Comparison of ENCODE assay signal across 27 mouse cellular contexts in the genomic region with DNA sequence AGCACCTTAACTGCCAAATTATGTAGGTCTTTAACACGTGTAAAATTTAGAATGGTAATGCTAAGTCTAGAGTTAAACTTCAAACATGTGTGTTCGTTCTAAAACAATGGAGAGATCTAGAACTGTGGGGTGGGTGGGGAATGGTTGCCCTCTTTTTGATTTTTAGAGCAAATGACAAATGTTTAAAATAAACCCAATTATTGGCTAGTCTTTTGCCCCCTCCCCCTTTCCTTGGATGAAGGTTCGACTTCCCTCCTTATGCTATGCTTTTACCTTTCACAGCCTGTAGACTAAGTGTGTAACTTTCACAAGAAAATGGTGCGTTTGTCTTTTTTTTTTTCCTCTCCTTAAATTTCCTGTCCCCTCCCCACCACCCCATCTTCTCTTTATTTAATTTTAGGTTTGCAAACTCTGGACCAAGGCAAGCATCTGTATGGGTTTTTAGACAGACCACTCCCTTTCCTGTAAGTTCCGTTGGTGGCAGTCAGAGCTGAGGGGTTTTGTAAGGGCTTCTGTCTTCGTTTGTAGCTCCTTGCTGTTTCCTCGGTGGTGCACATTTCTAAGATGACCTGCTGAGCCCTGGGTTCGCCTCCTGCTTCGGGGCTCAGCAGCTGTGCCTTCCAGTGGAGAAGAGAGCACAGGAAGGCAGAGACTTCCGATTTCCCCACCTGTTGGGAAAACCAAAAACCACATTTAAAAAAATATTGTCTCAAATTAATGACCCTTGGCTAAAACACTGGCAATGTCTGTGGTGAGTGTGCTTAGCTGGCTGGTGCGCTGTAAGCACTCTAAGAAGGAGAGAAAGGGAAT. TPM values are rescaled to one million over a fixed set of nuclear protein-coding genes. Genes with fewer than 3 reads are reported as not detected.
DNase-seq lines count a peak whose midpoint lies in the region; ATAC-seq and TF ChIP-seq lines count a peak whose summit lies in the region.
"Had no signal": no experiment of that assay in that cellular context is flagged by ENCODE, and none has a peak within 500 bp of the region (broad histone marks: within the 10 kb centered on the region; RNA-seq: fewer than 3 reads in every experiment).

No protein-coding gene starts in this region.

- 4% methylated on average over 11 of the region's 11 CpGs for WGBS in forebrain, postnatal 0 days
- WGBS in forebrain, embryonic 13.5 days: 1% methylated on average over 11 of the region's 11 CpGs
- WGBS in midbrain, embryonic 10.5 days: 2% methylated on average over 11 of the region's 11 CpGs
- 3% methylated on average over 11 of the region's 11 CpGs for WGBS in midbrain, postnatal 0 days
- WGBS in embryonic facial prominence, embryonic 10.5 days: 2% methylated on average over 11 of the region's 11 CpGs
- 2% methylated on average over 11 of the region's 11 CpGs for WGBS in neural tube, embryonic 11.5 days

- no peak for ATAC-seq in forebrain, postnatal 0 days
- ATAC-seq in forebrain, embryonic 13.5 days: no peak
- no peak for ATAC-seq in midbrain, postnatal 0 days (ENCODE audit: low FRiP score)
- ATAC-seq in neural tube, embryonic 11.5 days (ENCODE audit: insufficient read depth, low FRiP score, low TSS enrichment): no peak
- ATAC-seq in monocyte, adult 5-6 weeks (replicated peaks; ENCODE audit: insufficient number of reproducible peaks, low FRiP score, low TSS enrichment, poor library complexity, severe bottlenecking): no peak
- ATAC-seq: inflammation-experienced regulatory T-cells, adult 6 months had no signal

- DNase-seq in forebrain, postnatal 0 days: peak; percentile 27
- peak; percentile 16 for DNase-seq in midbrain, embryonic 10.5 days (ENCODE audit: low spot score)
- DNase-seq in midbrain, postnatal 0 days (ENCODE audit: low spot score): no peak
- peak; percentile 11 for DNase-seq in embryonic facial prominence, embryonic 10.5 days (ENCODE audit: low spot score)
- peak; percentile 30 for DNase-seq in neural tube, embryonic 11.5 days (ENCODE audit: low spot score)
- DNase-seq: adrenal gland, postnatal 36 days; cerebellum, adult 18-20 months; cerebellum, postnatal 14 days; gastrocnemius, postnatal 14 days; heart, adult 11 months; kidney, adult 8-10 months; kidney, postnatal 10 days; left cerebral cortex, postnatal 4 days; lung, adult 18-20 months; lung, postnatal 10 days; right cerebral cortex, postnatal 14 days had no signal

- H3K9ac ChIP-seq in forebrain, postnatal 0 days: no peak overlapping the region
- H3K9ac ChIP-seq in forebrain, embryonic 13.5 days: no peak overlapping the region
- H3K9ac ChIP-seq in midbrain, postnatal 0 days (replicated peaks; ENCODE audit: low read length, poor library complexity, severe bottlenecking): no peak overlapping the region
- no peak overlapping the region for H3K9ac ChIP-seq in neural tube, embryonic 11.5 days (ENCODE audit: low read length)
- H3K9ac ChIP-seq: hindbrain, embryonic 14.5 days; midbrain, embryonic 12.5 days had no signal

- no peaks in the 10 kb centered on the region for H3K36me3 ChIP-seq in forebrain, postnatal 0 days (ENCODE audit: insufficient read depth)
- H3K36me3 ChIP-seq in forebrain, embryonic 13.5 days (ENCODE audit: poor library complexity, severe bottlenecking): no peaks in the 10 kb centered on the region
- no peaks in the 10 kb centered on the region for H3K36me3 ChIP-seq in midbrain, embryonic 10.5 days
- no peaks in the 10 kb centered on the region for H3K36me3 ChIP-seq in midbrain, postnatal 0 days (ENCODE audit: insufficient read depth, low read length)
- H3K36me3 ChIP-seq in embryonic facial prominence, embryonic 10.5 days (replicated peaks): no peaks in the 10 kb centered on the region
- H3K36me3 ChIP-seq in neural tube, embryonic 11.5 days (ENCODE audit: control insufficient read depth, insufficient read depth, low read length): no peaks in the 10 kb centered on the region
- H3K36me3 ChIP-seq: forebrain, embryonic 12.5 days; G1E; midbrain, embryonic 12.5 days had no signal

- peaks cover 62% of the 10 kb centered on the region for H3K27me3 ChIP-seq in forebrain, postnatal 0 days (ENCODE audit: insufficient read depth, low read length)
- peaks cover 88% of the 10 kb centered on the region for H3K27me3 ChIP-seq in forebrain, embryonic 13.5 days
- peaks cover 89% of the 10 kb centered on the region for H3K27me3 ChIP-seq in midbrain, embryonic 10.5 days (ENCODE audit: low read depth, poor library complexity, severe bottlenecking)
- peaks cover 65% of the 10 kb centered on the region for H3K27me3 ChIP-seq in midbrain, postnatal 0 days (ENCODE audit: insufficient read depth, low read length)
- H3K27me3 ChIP-seq in embryonic facial prominence, embryonic 10.5 days (replicated peaks; ENCODE audit: low read depth, poor library complexity, severe bottlenecking): peaks cover 89% of the 10 kb centered on the region
- peaks cover 68% of the 10 kb centered on the region for H3K27me3 ChIP-seq in neural tube, embryonic 11.5 days (ENCODE audit: control insufficient read depth, insufficient read depth, low read length)

- no peak overlapping the region for H3K27ac ChIP-seq in forebrain, postnatal 0 days (ENCODE audit: low read depth, low read length)
- no peak overlapping the region for H3K27ac ChIP-seq in forebrain, embryonic 13.5 days
- H3K27ac ChIP-seq in midbrain, embryonic 10.5 days (replicated peaks): no peak overlapping the region
- no peak overlapping the region for H3K27ac ChIP-seq in midbrain, postnatal 0 days (ENCODE audit: low read depth, low read length)
- H3K27ac ChIP-seq in embryonic facial prominence, embryonic 10.5 days (replicated peaks): no peak overlapping the region
- no peak overlapping the region for H3K27ac ChIP-seq in neural tube, embryonic 11.5 days (ENCODE audit: low read depth, low read length)
- H3K27ac ChIP-seq: forebrain, embryonic 12.5 days; hindbrain, embryonic 14.5 days; midbrain, embryonic 12.5 days had no signal

- H3K4me3 ChIP-seq in forebrain, postnatal 0 days (ENCODE audit: low read depth, low read length): no peak overlapping the region
- H3K4me3 ChIP-seq in forebrain, embryonic 13.5 days: no peak overlapping the region
- no peak overlapping the region for H3K4me3 ChIP-seq in midbrain, embryonic 10.5 days
- H3K4me3 ChIP-seq in midbrain, postnatal 0 days (ENCODE audit: low read depth, low read length): no peak overlapping the region
- H3K4me3 ChIP-seq in embryonic facial prominence, embryonic 10.5 days: no peak overlapping the region
- no peak overlapping the region for H3K4me3 ChIP-seq in neural tube, embryonic 11.5 days (ENCODE audit: low read depth, low read length)

- no peaks in the 10 kb centered on the region for H3K9me3 ChIP-seq in forebrain, postnatal 0 days (ENCODE audit: low read length)
- H3K9me3 ChIP-seq in forebrain, embryonic 13.5 days (replicated peaks): no peaks in the 10 kb centered on the region
- H3K9me3 ChIP-seq in midbrain, embryonic 10.5 days (replicated peaks): no peaks in the 10 kb centered on the region
- no peaks in the 10 kb centered on the region for H3K9me3 ChIP-seq in midbrain, postnatal 0 days (ENCODE audit: low read length)
- H3K9me3 ChIP-seq in embryonic facial prominence, embryonic 10.5 days: no peaks in the 10 kb centered on the region
- no peaks in the 10 kb centered on the region for H3K9me3 ChIP-seq in neural tube, embryonic 11.5 days (ENCODE audit: control insufficient read depth, low read length)
- H3K9me3 ChIP-seq: forebrain, embryonic 12.5 days; G1E; midbrain, embryonic 12.5 days had no signal

- H3K4me2 ChIP-seq in forebrain, postnatal 0 days (ENCODE audit: low read depth): no peak overlapping the region
- no peak overlapping the region for H3K4me2 ChIP-seq in forebrain, embryonic 13.5 days
- H3K4me2 ChIP-seq in midbrain, postnatal 0 days (ENCODE audit: low read depth, low read length, poor library complexity, severe bottlenecking): no peak overlapping the region
- no peak overlapping the region for H3K4me2 ChIP-seq in neural tube, embryonic 11.5 days (ENCODE audit: low read depth)

- TF ChIP-seq CTCF in forebrain, postnatal 0 days (IDR thresholded peaks at IDR 0.05; ENCODE audit: low read depth): no peak
- TF ChIP-seq CTCF in midbrain, postnatal 0 days (IDR thresholded peaks at IDR 0.05): no peak

- no peaks in the 10 kb centered on the region for H3K4me1 ChIP-seq in forebrain, postnatal 0 days (ENCODE audit: insufficient read depth)
- H3K4me1 ChIP-seq in forebrain, embryonic 13.5 days: peaks cover 18% of the 10 kb centered on the region
- H3K4me1 ChIP-seq in midbrain, embryonic 10.5 days: peaks cover 17% of the 10 kb centered on the region
- H3K4me1 ChIP-seq in midbrain, postnatal 0 days (ENCODE audit: insufficient read depth, low read length): peaks cover 7% of the 10 kb centered on the region
- H3K4me1 ChIP-seq in embryonic facial prominence, embryonic 10.5 days: peaks cover 15% of the 10 kb centered on the region
- H3K4me1 ChIP-seq in neural tube, embryonic 11.5 days (ENCODE audit: control insufficient read depth, insufficient read depth, low read length): peaks cover 11% of the 10 kb centered on the region; the same call in 1 of the 2 replicates

RNA-seq across cellular contexts. Expression of gene Vgll2, which starts 6.5 kb away (rescaled TPM):
- 0.31 and 2.6 TPM in 2 replicates for total RNA-seq in forebrain, postnatal 0 days (2014; rRNA removed)
- polyA plus RNA-seq in forebrain, postnatal 0 days (2015; fragmentation: Nextera tagmentation; extraction: Ambion mirVana): 1.9 TPM in 1 of 2 replicates, not detected in the other
- polyA plus RNA-seq in forebrain, embryonic 13.5 days (2015; fragmentation: Nextera tagmentation; extraction: Ambion mirVana): 0.62 and 1.6 TPM in 2 replicates
- polyA plus RNA-seq in midbrain, embryonic 10.5 days (2016; fragmentation: Nextera tagmentation; extraction: Ambion mirVana): 0.54 TPM in 1 of 2 replicates, not detected in the other
- not detected in 2 replicates for total RNA-seq in midbrain, postnatal 0 days (2014; rRNA removed)
- 3.4 and 3.7 TPM in 2 replicates for polyA plus RNA-seq in midbrain, postnatal 0 days (2015; fragmentation: Nextera tagmentation; extraction: Ambion mirVana)
- polyA plus RNA-seq in embryonic facial prominence, embryonic 10.5 days (2016; fragmentation: Nextera tagmentation; extraction: Ambion mirVana): 10.1 and 12.8 TPM in 2 replicates
- polyA plus RNA-seq in neural tube, embryonic 11.5 days (2014; fragmentation: Nextera tagmentation; extraction: Ambion mirVana): 10.9 and 11.0 TPM in 2 replicates
- total RNA-seq in monocyte, adult 5-6 weeks (2017): not detected in 3 replicates
- total RNA-seq: adrenal gland, postnatal 36 days; G1E; heart, postnatal 25 days; left cerebral cortex, adult 8-10 months; left cerebral cortex, postnatal 4 days; neutrophil, adult 5-6 weeks had no signal
- polyA plus RNA-seq: G1E; inflammation-experienced regulatory T-cells, adult 6 months; Patski had no signal
